Mouse (Mus musculus) testis, adult 2 months (tissue): ENCODE measurements at regions not wholly inside any gene's neighbourhood (a gene's known extent, or its start where the extent isn't known, plus 50 kb on each side); places are given as distances from the start of the nearest gene placed in this dataset.

Experiments
- CTCF ChIP-seq: fragments of 200-500 bp; IDR thresholded peaks from 2 replicates; pipeline ENCODE4 v1.5.1; 2012; ENCODE audit warnings: low read depth, mild to moderate bottlenecking, inconsistent platforms, low read length, moderate library complexity; ENCODE audit not compliant: control insufficient read depth, insufficient read depth, insufficient replicate concordance
- POLR2A ChIP-seq: fragments of 200-500 bp; IDR thresholded peaks from 2 replicates; pipeline ENCODE4 v1.6.1; 2012; ENCODE audit warnings: low read depth, mild to moderate bottlenecking, inconsistent platforms, low read length, moderate library complexity; ENCODE audit not compliant: control insufficient read depth

DNA sequence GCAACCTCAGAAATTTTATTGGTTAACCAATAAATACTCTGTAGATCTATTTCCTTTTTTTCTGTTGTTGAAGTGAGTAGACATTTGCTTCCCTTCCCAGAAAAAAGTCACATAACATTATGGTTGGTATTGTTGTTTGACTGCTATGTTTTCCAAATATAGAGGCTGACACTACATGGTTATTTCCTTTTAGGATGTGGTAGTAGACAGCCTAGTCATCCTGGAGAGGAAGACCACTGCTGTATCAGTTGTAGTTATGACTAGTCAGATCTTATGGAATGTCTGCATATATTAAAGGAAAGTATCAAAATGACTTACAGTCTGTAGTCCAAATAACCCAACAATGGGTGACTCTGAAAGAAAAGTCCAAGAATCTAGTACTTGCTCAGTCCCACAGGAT, 767.5 kb upstream of the Slit2 start:
- TF ChIP-seq CTCF (no peak), POLR2A (no peak)
